Comparison of ENCODE assay signal across 8 mouse cellular contexts in the genomic region with DNA sequence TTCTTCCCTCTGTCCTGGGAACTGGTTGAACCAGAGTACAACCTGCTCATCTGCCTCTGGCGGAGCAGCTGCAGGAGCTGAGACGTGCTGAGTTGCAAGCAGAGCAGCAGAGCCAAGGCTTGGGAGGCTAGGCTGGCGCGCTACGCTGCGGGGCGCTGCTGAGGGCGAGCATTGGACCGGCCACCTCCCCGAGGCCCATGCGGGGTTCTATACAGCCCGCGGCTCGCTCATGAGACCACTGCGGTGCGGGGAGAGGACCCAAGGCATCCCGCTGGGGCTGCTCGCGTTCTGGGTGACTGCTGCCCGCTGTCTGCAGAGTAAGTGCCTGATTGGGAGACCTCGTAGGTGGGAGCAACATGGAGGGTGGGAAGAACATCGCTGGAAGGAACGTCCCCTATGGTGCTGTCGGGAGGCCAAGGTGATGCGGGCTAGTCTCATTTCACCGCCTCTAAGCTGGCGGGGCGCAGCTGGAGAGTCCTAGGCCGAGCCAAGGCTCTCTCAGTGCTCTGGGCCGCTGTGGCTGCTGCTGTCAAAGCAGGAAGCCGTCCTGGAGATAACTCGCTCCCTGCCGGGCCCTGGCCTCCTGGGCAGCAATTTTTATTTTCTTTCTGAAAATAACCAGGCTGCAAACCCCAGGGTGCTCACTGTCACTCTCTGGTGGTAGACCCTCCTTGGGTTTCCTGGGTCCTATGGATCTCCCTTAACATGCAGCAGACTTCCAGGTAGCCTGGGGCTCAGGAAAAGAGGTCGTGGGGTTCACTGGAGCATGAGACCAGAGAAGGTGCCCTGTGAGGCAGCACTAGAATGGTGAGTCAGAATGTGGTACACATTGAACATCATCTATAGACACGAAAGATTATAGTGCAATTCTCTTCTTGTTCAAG. TPM values are rescaled to one million over a fixed set of nuclear protein-coding genes. Genes with fewer than 3 reads are reported as not detected.
DNase-seq lines count a peak whose midpoint lies in the region; ATAC-seq and TF ChIP-seq lines count a peak whose summit lies in the region.

A gene (plus strand): TSS at position 4 of the 884 bp plus-strand sequence.

- peak; percentile 43; the same call in 1 of the 2 replicates for TF ChIP-seq CTCF in embryonic fibroblast, embryonic 13.5 days (IDR thresholded peaks at IDR 0.05; ENCODE audit: borderline replicate concordance, insufficient read depth, low read length)

- DNase-seq in thymus, postnatal 4 days, result peak; percentile 13
- no peak for DNase-seq in thymus, postnatal 25 days
- peak; percentile 58 for DNase-seq in hindbrain, embryonic 10.5 days (ENCODE audit: low spot score)
- peak; percentile 22 to 36 for DNase-seq in left cerebral cortex, adult 8-10 months (ENCODE audit: low spot score in 2 of 2)
- peak; percentile 47 for DNase-seq in mesoderm, embryonic 11.5 days (ENCODE audit: low read depth, low spot score)

- ATAC-seq in stomach, embryonic 15.5 days (ENCODE audit: insufficient read depth, low FRiP score, low read depth), result peak; percentile 67
- ATAC-seq in inflammation-experienced regulatory T-cells, adult 6 months, result no peak

- peaks cover 15% of the 10 kb centered on the region for H3K4me1 ChIP-seq in embryonic fibroblast, embryonic 13.5 days (ENCODE audit: control insufficient read depth, insufficient read depth, low read length)
- H3K4me1 ChIP-seq in hindbrain, embryonic 10.5 days (replicated peaks), result peaks cover 20% of the 10 kb centered on the region
- H3K4me1 ChIP-seq in stomach, embryonic 15.5 days, result peaks cover 11% of the 10 kb centered on the region; the same call in 1 of the 2 replicates

- peak within 1 kb of the TSS; percentile 36 for H3K4me3 ChIP-seq in embryonic fibroblast, embryonic 13.5 days (ENCODE audit: insufficient read depth, low read length)
- peak within 1 kb of the TSS; percentile 60 for H3K4me3 ChIP-seq in hindbrain, embryonic 10.5 days
- H3K4me3 ChIP-seq in stomach, embryonic 15.5 days (replicated peaks), result peak within 1 kb of the TSS; percentile 50

- no peaks in the 10 kb centered on the region for H3K9me3 ChIP-seq in hindbrain, embryonic 10.5 days
- H3K9me3 ChIP-seq in stomach, embryonic 15.5 days, result no peaks in the 10 kb centered on the region

- TF ChIP-seq POLR2A in embryonic fibroblast, embryonic 13.5 days (IDR thresholded peaks at IDR 0.05; ENCODE audit: low read depth, low read length), result 0 out of 2 replicates have a peak, but pooled peaks have one; percentile 8

- peaks cover 26% of the 10 kb centered on the region for H3K27me3 ChIP-seq in hindbrain, embryonic 10.5 days (ENCODE audit: insufficient read depth, poor library complexity, severe bottlenecking)
- no peaks in the 10 kb centered on the region for H3K27me3 ChIP-seq in stomach, embryonic 15.5 days (replicated peaks)

- H3K4me2 ChIP-seq in stomach, embryonic 15.5 days, result peak within 1 kb of the TSS; percentile 93

- peak within 1 kb of the TSS; percentile 51 for H3K27ac ChIP-seq in embryonic fibroblast, embryonic 13.5 days (ENCODE audit: insufficient read depth, low read length)
- peak within 1 kb of the TSS; percentile 77 for H3K27ac ChIP-seq in hindbrain, embryonic 10.5 days
- H3K27ac ChIP-seq in stomach, embryonic 15.5 days, result peak within 1 kb of the TSS; percentile 41; the same call in 1 of the 2 replicates

- peak within 1 kb of the TSS; percentile 45; the same call in 1 of the 2 replicates for H3K9ac ChIP-seq in stomach, embryonic 15.5 days

- 5% methylated on average over 35 of the region's 35 CpGs for WGBS in hindbrain, embryonic 10.5 days
- 6% methylated on average over 35 of the region's 35 CpGs for WGBS in stomach, embryonic 15.5 days

- no peaks in the 10 kb centered on the region for H3K36me3 ChIP-seq in hindbrain, embryonic 10.5 days
- no peaks in the 10 kb centered on the region for H3K36me3 ChIP-seq in stomach, embryonic 15.5 days

RNA-seq across cellular contexts. Expression of the gene that starts here (rescaled TPM):
- 3.6 and 4.1 TPM in 2 replicates for polyA plus RNA-seq in embryonic fibroblast, embryonic 13.5 days (2011; ENCODE audit: insufficient read length, low read depth, missing spikeins)
- polyA plus RNA-seq in hindbrain, embryonic 10.5 days (2016; fragmentation: Nextera tagmentation; extraction: Ambion mirVana), result 0.86 and 1.6 TPM in 2 replicates
- total RNA-seq in left cerebral cortex, adult 8-10 months (2022), result 10 to 100 TPM; 10.1 to 11.4 (median 10.5) TPM
- polyA plus RNA-seq in stomach, embryonic 15.5 days (2015; fragmentation: Nextera tagmentation; extraction: Ambion mirVana), result 6.4 and 6.5 TPM in 2 replicates
- not detected for polyA plus RNA-seq in inflammation-experienced regulatory T-cells, adult 6 months (2017; shearing (Covaris generic))
